Mouse (Mus musculus) T-cell, adult 2 months (primary cell): ENCODE data around the gene Hmgb1.
A peak's percentile ranks its signal among the peaks of the same experiment; 100 is the strongest.

Experiments used
- DNase-seq: peaks from one replicate; pipeline ENCODE4 v3.0.0; 2022; ENCODE audit warnings: low spot score

Hmgb1 gene

GRCm38 (mm10) chr5:149020681-149021062 is 163.6 kb downstream of the Hmgb1 start:
- DNase-seq: no peak

GRCm38 (mm10) chr5:149020059-149020680 is 164.1 kb downstream of the Hmgb1 start:
- no peak for DNase-seq

GRCm38 (mm10) chr5:149017666-149018415 is 166.4 kb downstream of the Hmgb1 start:
- DNase-seq: peak; percentile 51

GRCm38 (mm10) chr5:149017181-149017580 is 167.1 kb downstream of the Hmgb1 start:
- DNase-seq: no peak

GRCm38 (mm10) chr5:149016261-149016660 is 168.0 kb downstream of the Hmgb1 start:
- no peak for DNase-seq

GRCm38 (mm10) chr5:149015335-149016201 is 168.7 kb downstream of the Hmgb1 start:
- peak; percentile 70 for DNase-seq

- no peak for DNase-seq
Measured at GRCm38 (mm10) chr5:149014600-149015268, 169.6 kb downstream of the Hmgb1 start.

GRCm38 (mm10) chr5:149013817-149014508 is 170.3 kb downstream of the Hmgb1 start:
- no peak for DNase-seq

GRCm38 (mm10) chr5:149009111-149009510 is 175.2 kb downstream of the Hmgb1 start:
- no peak for DNase-seq

GRCm38 (mm10) chr5:149007295-149007646 is 177.0 kb downstream of the Hmgb1 start:
- DNase-seq: no peak

- DNase-seq: peak; percentile 93
Measured at GRCm38 (mm10) chr5:149006362-149007294, 177.7 kb downstream of the Hmgb1 start.

GRCm38 (mm10) chr5:149005701-149006361 is 178.5 kb downstream of the Hmgb1 start:
- DNase-seq: no peak

GRCm38 (mm10) chr5:149005083-149005482 is 179.2 kb downstream of the Hmgb1 start:
- no peak for DNase-seq

GRCm38 (mm10) chr5:149003137-149003536 is 181.2 kb downstream of the Hmgb1 start:
- no peak for DNase-seq

- no peak for DNase-seq
Measured at GRCm38 (mm10) chr5:149002803-149003115, 181.5 kb downstream of the Hmgb1 start.

- DNase-seq: no peak
Measured at GRCm38 (mm10) chr5:149002034-149002802, 182.1 kb downstream of the Hmgb1 start.

- no peak for DNase-seq
Measured at GRCm38 (mm10) chr5:148999802-149000201, 184.5 kb downstream of the Hmgb1 start.

GRCm38 (mm10) chr5:148998512-148998911 is 185.8 kb downstream of the Hmgb1 start:
- DNase-seq: no peak

GRCm38 (mm10) chr5:148996709-148997037 is 187.6 kb downstream of the Hmgb1 start:
- DNase-seq: no peak
